Mouse (Mus musculus): ENCODE results near the gene Dpp9. TPM values are rescaled to one million over a fixed set of nuclear protein-coding genes. Genes with fewer than 3 reads are reported as not detected.
A peak's percentile ranks its signal among the peaks of the same experiment; 100 is the strongest.
"Not testable (repeated sequence)": the region's sequence is repeated elsewhere in the genome, so short reads cannot be mapped to it uniquely, and the experiment has no call there.

Gene Dpp9
- total and polyA plus RNA-seq, 2 experiments from 2014 or later, result 19.5 to 21.9 TPM

- Histone ChIP-seq H3K27ac (ENCODE audit: low read depth, low read length) (no peak overlapping the region), H3K9ac (no peak overlapping the region), H3K9me3 (ENCODE audit: low read length) (no peaks in the 10 kb centered on the region), H3K4me3 (ENCODE audit: low read depth, low read length) (no peak overlapping the region), H3K4me1 (ENCODE audit: insufficient read depth) (peaks cover 20% of the 10 kb centered on the region; the same call in 1 of the 2 replicates), H3K27me3 (ENCODE audit: insufficient read depth, low read length) (no peaks in the 10 kb centered on the region), H3K36me3 (ENCODE audit: insufficient read depth) (peaks cover 51% of the 10 kb centered on the region), H3K4me2 (ENCODE audit: low read depth) (no peak overlapping the region)
- DNase-seq (no peak), ATAC-seq (no peak)
- TF ChIP-seq CTCF (IDR thresholded peaks at IDR 0.05; ENCODE audit: low read depth), result no peak
- 90% methylated on average over 10 of the region's 10 CpGs for WGBS
Measured at GRCm38 (mm10) chr17:56259301-56260037, 40.8 kb upstream of the Dpp9 start.

- Histone ChIP-seq H3K4me1 (ENCODE audit: insufficient read depth) (peaks cover 20% of the 10 kb centered on the region; the same call in 1 of the 2 replicates), H3K36me3 (ENCODE audit: insufficient read depth) (peaks cover 51% of the 10 kb centered on the region)
- not testable (repeated sequence) for H3K4me2 ChIP-seq (ENCODE audit: low read depth); H3K27me3 ChIP-seq (ENCODE audit: insufficient read depth, low read length); DNase-seq; H3K27ac ChIP-seq (ENCODE audit: low read depth, low read length); H3K9me3 ChIP-seq (ENCODE audit: low read length); H3K9ac ChIP-seq; H3K4me3 ChIP-seq (ENCODE audit: low read depth, low read length); ATAC-seq
- 73% methylated on average over 2 of the region's 2 CpGs for WGBS
Measured at GRCm38 (mm10) chr17:56258812-56259211, 40.1 kb upstream of the Dpp9 start.

- Histone ChIP-seq H3K4me1 (ENCODE audit: insufficient read depth) (peaks cover 20% of the 10 kb centered on the region; the same call in 1 of the 2 replicates), H3K36me3 (ENCODE audit: insufficient read depth) (peaks cover 51% of the 10 kb centered on the region), H3K4me2 (ENCODE audit: low read depth) (0 out of 2 replicates have a peak overlapping the region, but pooled peaks have one; percentile 91)
- not testable (repeated sequence) for H3K9me3 ChIP-seq (ENCODE audit: low read length); H3K4me3 ChIP-seq (ENCODE audit: low read depth, low read length); ATAC-seq; H3K27me3 ChIP-seq (ENCODE audit: insufficient read depth, low read length); DNase-seq; H3K27ac ChIP-seq (ENCODE audit: low read depth, low read length); H3K9ac ChIP-seq
- WGBS, result 96% methylated on average over 19 of the region's 19 CpGs
Measured at GRCm38 (mm10) chr17:56258269-56258668, 39.6 kb upstream of the Dpp9 start.

- H3K4me1 ChIP-seq (ENCODE audit: insufficient read depth), result peaks cover 20% of the 10 kb centered on the region; the same call in 1 of the 2 replicates
- H3K27ac ChIP-seq (ENCODE audit: low read depth, low read length), result peak overlapping the region; percentile 82
- TF ChIP-seq CTCF (IDR thresholded peaks at IDR 0.05; ENCODE audit: low read depth), result no peak
- H3K9ac ChIP-seq, result peak overlapping the region; percentile 72
- H3K9me3 ChIP-seq (ENCODE audit: low read length), result no peaks in the 10 kb centered on the region
- H3K36me3 ChIP-seq (ENCODE audit: insufficient read depth), result peaks cover 42% of the 10 kb centered on the region
- no peak for DNase-seq
- ATAC-seq, result no peak
- H3K27me3 ChIP-seq (ENCODE audit: insufficient read depth, low read length), result no peaks in the 10 kb centered on the region
- H3K4me3 ChIP-seq (ENCODE audit: low read depth, low read length), result peak overlapping the region; percentile 50
- peak overlapping the region; percentile 91 for H3K4me2 ChIP-seq (ENCODE audit: low read depth)
- 23% methylated on average over 26 of the region's 58 CpGs for WGBS
Measured at GRCm38 (mm10) chr17:56257181-56257894, 38.6 kb upstream of the Dpp9 start.

GRCm38 (mm10) chr17:56256239-56256881 lies 37.7 kb upstream of the Dpp9 start, which contains the start of gene Fem1a:
Gene Fem1a, plus strand, starts transcription at chr17:56256810.
- TF ChIP-seq CTCF (IDR thresholded peaks at IDR 0.05; ENCODE audit: low read depth), result no peak
- peaks cover 20% of the 10 kb centered on the region; the same call in 1 of the 2 replicates for H3K4me1 ChIP-seq (ENCODE audit: insufficient read depth)
- H3K9ac ChIP-seq, result peak within 1 kb of the TSS; percentile 72
- H3K9me3 ChIP-seq (ENCODE audit: low read length), result no peaks in the 10 kb centered on the region
- no peaks in the 10 kb centered on the region for H3K27me3 ChIP-seq (ENCODE audit: insufficient read depth, low read length)
- peak; percentile 97 for DNase-seq
- WGBS, result 0% methylated on average over 28 of the region's 28 CpGs
- H3K36me3 ChIP-seq (ENCODE audit: insufficient read depth), result peaks cover 33% of the 10 kb centered on the region
- peak within 1 kb of the TSS; percentile 50 for H3K4me3 ChIP-seq (ENCODE audit: low read depth, low read length)
- ATAC-seq, result peak; percentile 89
- peak within 1 kb of the TSS; percentile 91 for H3K4me2 ChIP-seq (ENCODE audit: low read depth)
- peak within 1 kb of the TSS; percentile 86 for H3K27ac ChIP-seq (ENCODE audit: low read depth, low read length)

GRCm38 (mm10) chr17:56255863-56256238 lies 37.1 kb upstream of the Dpp9 start:
- peak; percentile 92 for ATAC-seq
- under 1% methylated on average over 32 of the region's 32 CpGs for WGBS
- peak overlapping the region; percentile 53 for H3K4me2 ChIP-seq (ENCODE audit: low read depth)

More at GRCm38 (mm10) chr17:56255863-56256238, 37.1 kb upstream of the Dpp9 start:
- TF ChIP-seq CTCF (IDR thresholded peaks at IDR 0.05; ENCODE audit: low read depth), result peak; percentile 95
- peaks cover 22% of the 10 kb centered on the region for H3K4me1 ChIP-seq (ENCODE audit: insufficient read depth)
- H3K27ac ChIP-seq (ENCODE audit: low read depth, low read length), result peak overlapping the region; percentile 86
- H3K36me3 ChIP-seq (ENCODE audit: insufficient read depth), result peaks cover 28% of the 10 kb centered on the region
- peak overlapping the region; percentile 50 for H3K4me3 ChIP-seq (ENCODE audit: low read depth, low read length)
- peak; percentile 99 for DNase-seq
- no peaks in the 10 kb centered on the region for H3K27me3 ChIP-seq (ENCODE audit: insufficient read depth, low read length)
- H3K9me3 ChIP-seq (ENCODE audit: low read length), result no peaks in the 10 kb centered on the region
- peak overlapping the region; percentile 53 for H3K9ac ChIP-seq

Data from forebrain, postnatal 0 days (tissue).